Mouse (Mus musculus): ENCODE measurements around the gene Nck2.

DNA sequence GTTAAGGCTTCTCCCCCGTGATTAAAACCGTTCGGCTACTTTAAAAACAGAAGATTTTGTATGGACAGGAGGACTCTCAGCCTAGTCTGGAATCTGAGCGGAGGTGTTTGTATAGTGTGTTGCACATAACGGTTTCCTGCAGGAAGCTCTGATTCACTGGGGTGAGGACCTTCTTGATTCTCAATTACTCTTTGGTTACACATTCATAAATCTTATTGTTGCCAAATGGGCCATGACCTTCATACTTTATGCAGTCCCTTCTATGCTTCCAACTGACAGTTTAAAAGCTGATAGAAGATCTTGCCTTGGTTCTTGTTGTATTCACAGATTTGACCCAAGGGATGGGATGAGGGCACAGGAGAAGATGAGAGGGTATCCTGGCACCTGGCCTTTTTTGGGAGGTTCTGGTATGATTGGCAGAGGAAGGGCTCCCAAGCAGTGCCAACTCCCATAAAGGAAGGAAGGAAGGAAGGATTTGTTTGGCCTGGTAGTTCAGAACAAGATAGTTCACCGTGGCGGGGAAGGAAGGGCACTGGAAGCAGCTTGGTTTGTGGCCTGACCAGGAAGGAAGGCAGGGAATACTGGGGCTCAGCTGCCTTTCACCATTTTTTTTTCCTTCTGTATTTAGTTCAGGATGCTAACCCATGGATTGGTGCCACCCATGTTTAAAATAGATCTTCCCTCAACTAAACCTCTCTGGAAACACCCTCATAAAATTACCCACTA is 86.1 kb downstream of the Nck2 start:
- no peak for TF ChIP-seq EP300 (IDR thresholded peaks at IDR 0.05; ENCODE audit: low read depth)
- TF ChIP-seq CTCF (IDR thresholded peaks at IDR 0.05; ENCODE audit: low read depth), result no peak
